Mouse (Mus musculus) heart, postnatal 0 days (tissue): ENCODE measurements at regions not wholly inside any gene's neighbourhood (a gene's known extent, or its start where the extent isn't known, plus 50 kb on each side); places are given as distances from the start of the nearest gene placed in this dataset.

Source experiments
- ATAC-seq: fragments of 200-750 bp; cut with Nextera tagmentation; 2 replicates; pipeline ENCODE4 v1.8.0; 2017; ENCODE audit warnings: low read depth, moderate number of reproducible peaks, moderate library complexity; ENCODE audit not compliant: insufficient read depth
- DNase-seq: peaks from one replicate; pipeline ENCODE4 v3.0.0-alpha.2; 2016; ENCODE audit warnings: low spot score
- H3K27ac ChIP-seq: fragments of 300-500 bp; sonication (generic); 2 replicates; pipeline ENCODE4 v1.5.1; 2014; ENCODE audit warnings: low read depth, mild to moderate bottlenecking
- H3K27me3 ChIP-seq: fragments of 300-500 bp; sonication (generic); 2 replicates; pipeline ENCODE4 v1.6.1; 2014; ENCODE audit warnings: low read length, mixed read lengths; ENCODE audit not compliant: control insufficient read depth, insufficient read depth
- H3K36me3 ChIP-seq: fragments of 300-500 bp; sonication (generic); replicated peaks from 2 replicates; pipeline ENCODE4 v1.6.1; 2014; ENCODE audit warnings: low read length, mixed read lengths; ENCODE audit not compliant: control insufficient read depth, insufficient read depth
- H3K4me1 ChIP-seq: fragments of 300-500 bp; sonication (generic); 2 replicates; pipeline ENCODE4 v1.6.1; 2014; ENCODE audit warnings: antibody characterized with exemption; ENCODE audit not compliant: control insufficient read depth, insufficient read depth
- H3K4me2 ChIP-seq: fragments of 300-500 bp; sonication (generic); 2 replicates; pipeline ENCODE4 v1.6.1; 2014; ENCODE audit warnings: low read depth, mild to moderate bottlenecking, low read length, moderate library complexity
- H3K4me3 ChIP-seq: fragments of 300-500 bp; sonication (generic); 2 replicates; pipeline ENCODE4 v1.5.1; 2014; ENCODE audit warnings: low read depth, low read length
- H3K9ac ChIP-seq: fragments of 300-500 bp; sonication (generic); replicated peaks from 2 replicates; pipeline ENCODE4 v1.6.1; 2014; ENCODE audit warnings: low read depth, low read length, mixed read lengths
- H3K9me3 ChIP-seq: fragments of 300-500 bp; sonication (generic); replicated peaks from 2 replicates; pipeline ENCODE4 v1.6.1; 2016; ENCODE audit warnings: low read length; ENCODE audit not compliant: control insufficient read depth
- CTCF ChIP-seq: IDR thresholded peaks from 2 replicates; pipeline ENCODE4 v1.5.1; 2016; ENCODE audit warnings: antibody characterized with exemption, control low read depth, low read depth
- EP300 ChIP-seq: IDR thresholded peaks from 2 replicates; pipeline ENCODE4 v1.6.1; 2016; ENCODE audit warnings: antibody characterized with exemption, low read depth
- WGBS: fragments of 180-500 bp; shearing (Covaris S2); extraction: QIAGEN DNeasy Blood & Tissue Kit; methylation state at CpG from one replicate; pipeline ENCODE4 v1.1.7; 2014; 5-methylcytosine and 5-hydroxymethylcytosine counted together

DNA sequence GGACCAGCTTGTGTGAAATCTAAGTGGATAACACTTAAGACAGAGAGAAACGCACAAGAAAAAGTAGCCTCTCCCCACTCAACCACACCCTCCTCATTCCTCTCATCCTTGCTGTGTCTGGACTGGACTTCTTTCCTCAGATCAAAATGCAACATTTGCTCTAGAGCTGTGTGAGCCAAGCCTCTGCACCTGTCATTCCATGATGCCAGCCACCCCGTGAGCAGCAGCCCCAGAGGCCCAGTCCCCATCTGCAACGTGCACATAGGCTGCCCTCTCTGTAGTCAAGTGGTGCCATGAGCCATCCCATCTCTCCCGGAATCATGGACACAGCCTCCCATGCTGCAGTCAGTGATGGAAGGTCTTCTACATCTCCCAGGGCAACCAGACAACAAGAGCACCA is 55.1 kb upstream of the Gpc1 start:
- H3K9me3 ChIP-seq: no peaks in the 10 kb centered on the region
- no peaks in the 10 kb centered on the region for H3K36me3 ChIP-seq
- WGBS: 82% methylated on average over 4 of the region's 4 CpGs
- ATAC-seq: no peak
- H3K4me1 ChIP-seq: peaks cover 17% of the 10 kb centered on the region
- H3K4me3 ChIP-seq: no peak overlapping the region
- H3K27me3 ChIP-seq: no peaks in the 10 kb centered on the region
- H3K4me2 ChIP-seq: no peak overlapping the region
- TF ChIP-seq CTCF: no peak
- no peak for TF ChIP-seq EP300
- no peak for DNase-seq
- H3K9ac ChIP-seq: no peak overlapping the region
- no peak overlapping the region for H3K27ac ChIP-seq

DNA sequence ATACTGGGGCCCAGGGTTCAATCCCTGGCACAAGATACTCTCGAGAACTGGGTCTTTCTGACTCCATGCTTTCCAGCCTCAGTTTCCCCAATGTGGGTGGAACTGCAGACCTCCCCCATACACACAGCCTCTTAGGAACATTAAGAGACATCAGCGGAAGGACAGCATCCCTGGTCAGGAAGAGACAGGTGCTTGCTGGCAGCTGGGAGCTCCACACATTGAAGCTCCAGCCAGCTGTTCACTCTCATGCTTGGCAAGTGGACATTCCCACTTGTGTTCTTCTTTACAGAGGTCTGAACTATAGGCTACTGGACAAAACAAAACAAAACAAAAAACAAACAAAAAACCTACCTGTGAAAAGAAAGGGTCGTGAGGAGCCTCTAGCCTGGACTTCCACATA is 55.5 kb upstream of the Gpc1 start:
- 74% methylated on average over 3 of the region's 3 CpGs for WGBS
- no peaks in the 10 kb centered on the region for H3K36me3 ChIP-seq
- H3K4me2 ChIP-seq: no peak overlapping the region
- peaks cover 17% of the 10 kb centered on the region for H3K4me1 ChIP-seq
- H3K9me3 ChIP-seq: no peaks in the 10 kb centered on the region
- no peak overlapping the region for H3K27ac ChIP-seq
- TF ChIP-seq EP300 (no peak), CTCF (no peak)
- H3K27me3 ChIP-seq: no peaks in the 10 kb centered on the region
- H3K9ac ChIP-seq: no peak overlapping the region
- H3K4me3 ChIP-seq: no peak overlapping the region
- no peak for ATAC-seq
- DNase-seq: no peak

DNA sequence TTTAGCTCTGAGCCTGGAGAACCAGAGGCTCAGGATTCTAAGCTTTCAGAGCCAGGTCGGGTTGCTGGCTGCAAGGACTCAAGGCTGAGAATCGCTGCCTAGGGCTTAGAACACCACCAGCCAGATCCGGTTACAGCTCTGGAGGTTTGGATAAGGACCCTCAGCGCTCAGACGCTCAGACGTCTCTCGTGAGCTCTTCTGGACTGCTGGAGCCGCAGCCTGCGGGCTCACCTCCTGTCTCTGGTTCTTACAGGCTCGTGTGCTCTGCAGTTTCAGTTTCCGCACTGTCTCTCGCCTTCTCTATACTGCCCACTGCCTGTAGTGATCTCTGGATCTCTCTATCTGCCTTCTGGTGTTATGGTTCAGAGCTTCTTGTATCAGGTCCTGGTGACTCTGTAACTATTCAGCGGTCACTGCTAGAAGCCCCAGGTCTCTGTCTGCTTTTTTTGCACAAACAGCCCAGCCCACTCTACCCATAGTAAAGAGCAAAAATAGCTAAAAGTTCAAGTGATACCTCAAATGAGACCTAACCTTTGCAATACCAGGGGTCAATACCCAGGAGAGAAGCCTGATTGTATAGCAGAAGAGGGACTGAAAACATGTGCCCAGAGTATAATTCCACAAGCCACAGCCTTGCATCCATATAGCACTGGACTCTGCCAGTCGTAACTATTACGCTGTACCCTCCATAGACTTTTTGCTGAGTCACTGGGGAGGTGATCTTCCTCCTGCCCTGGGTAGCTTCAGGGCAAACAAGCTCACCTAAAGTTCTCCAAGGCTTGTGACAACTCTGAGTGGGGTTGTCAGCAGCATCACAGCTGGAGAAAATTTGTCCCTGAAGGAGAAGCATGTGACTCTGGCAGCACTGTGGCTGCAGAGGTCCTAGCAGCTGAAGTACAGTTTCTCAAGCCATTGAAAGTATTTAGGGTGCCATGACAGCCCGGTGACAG is 56.4 kb upstream of the Gpc1 start:
- ATAC-seq (peak; percentile 70), DNase-seq (peak; percentile 58)
- WGBS: 14% methylated on average over 16 of the region's 16 CpGs
- TF ChIP-seq CTCF (no peak), EP300 (0 out of 2 replicates have a peak, but pooled peaks have one; percentile 16)
- Histone ChIP-seq H3K27me3 (no peaks in the 10 kb centered on the region), H3K27ac (peak overlapping the region; percentile 26; the same call in 1 of the 2 replicates), H3K4me2 (peak overlapping the region; percentile 54), H3K4me1 (peaks cover 17% of the 10 kb centered on the region), H3K9me3 (no peaks in the 10 kb centered on the region), H3K36me3 (no peaks in the 10 kb centered on the region), H3K4me3 (peak overlapping the region; percentile 35), H3K9ac (0 out of 2 replicates have a peak overlapping the region, but pooled peaks have one; percentile 16)

DNA sequence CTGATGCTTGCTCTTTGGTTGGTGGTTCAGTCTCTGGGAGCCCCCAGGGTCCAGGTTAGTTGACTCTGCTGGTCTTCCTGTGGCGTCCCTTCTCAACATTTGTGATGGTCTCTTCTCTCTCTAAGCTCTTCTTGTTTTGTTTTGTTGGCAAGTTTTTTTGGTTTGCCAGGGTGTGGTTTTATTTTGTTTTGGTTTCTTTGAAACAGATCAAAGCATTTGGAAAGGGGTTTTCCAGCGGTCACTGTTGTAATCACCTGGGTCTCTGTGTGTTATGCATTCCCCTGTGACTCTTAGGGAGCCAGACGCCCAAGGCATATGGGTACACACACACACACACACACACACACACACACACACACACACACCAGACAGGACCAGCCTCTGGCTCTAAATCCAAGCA is 57.4 kb upstream of the Gpc1 start:
- Histone ChIP-seq H3K9ac (no peak overlapping the region), H3K9me3 (no peaks in the 10 kb centered on the region), H3K27me3 (no peaks in the 10 kb centered on the region), H3K27ac (no peak overlapping the region), H3K4me3 (no peak overlapping the region), H3K4me2 (no peak overlapping the region), H3K36me3 (no peaks in the 10 kb centered on the region), H3K4me1 (peaks cover 17% of the 10 kb centered on the region)
- DNase-seq: no peak
- no peak for ATAC-seq
- TF ChIP-seq CTCF (no peak), EP300 (no peak)
- 71% methylated on average over 3 of the region's 3 CpGs for whole genome bisulfite sequencing

DNA sequence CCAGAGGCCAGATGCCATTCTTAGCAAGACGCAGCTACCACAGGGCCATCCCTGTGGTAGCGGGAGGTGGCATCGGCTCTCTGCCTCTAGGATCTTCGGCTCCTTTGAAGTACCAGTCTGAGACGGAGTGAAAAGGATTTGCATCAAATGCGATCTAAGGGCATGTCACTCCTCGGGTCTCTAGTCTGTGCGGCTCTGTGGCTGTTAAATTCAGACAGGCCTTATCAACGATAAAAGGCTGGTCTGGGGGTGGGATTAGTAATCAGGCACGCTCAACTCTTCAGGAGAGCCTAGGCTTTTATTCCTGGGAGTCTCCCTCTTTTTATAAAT is 58.7 kb upstream of the Gpc1 start:
- Histone ChIP-seq H3K27ac (no peak overlapping the region), H3K9ac (no peak overlapping the region), H3K4me3 (no peak overlapping the region), H3K36me3 (no peaks in the 10 kb centered on the region), H3K9me3 (no peaks in the 10 kb centered on the region), H3K27me3 (no peaks in the 10 kb centered on the region), H3K4me2 (no peak overlapping the region), H3K4me1 (peaks cover 17% of the 10 kb centered on the region)
- TF ChIP-seq EP300 (no peak), CTCF (no peak)
- WGBS: 39% methylated on average over 10 of the region's 10 CpGs
- ATAC-seq: no peak
- DNase-seq: no peak
